Mouse (Mus musculus) adrenal gland, adult 8-10 months (tissue): Measurements from ENCODE around the gene Smc2. TPM values are rescaled to one million over a fixed set of nuclear protein-coding genes. Genes with fewer than 3 reads are reported as not detected.
"Not testable (repeated sequence)": the region's sequence is repeated elsewhere in the genome, so short reads cannot be mapped to it uniquely, and the experiment has no call there.

Experiments
- DNase-seq: peaks from one replicate; pipeline ENCODE4 v3.0.0; 2022
- total RNA-seq, 4 experiments: library from RNA; stranded (reverse); gene quantifications; 2 replicates each; pipeline ENCODE4 v1.2.4; 2022

The Smc2 gene
- total RNA-seq = 1 to 10 TPM; 6.3 to 9.0 (median 7.8) TPM

- peak; percentile 88 for DNase-seq
These were observed at the start of gene Smc2 for GRCm38 (mm10) chr4:52438886-52439664. Smc2 (plus strand) TSS chr4:52439243.

- DNase-seq = no peak
These were observed 27.5 kb upstream of the Smc2 start for GRCm38 (mm10) chr4:52411587-52411986.

- DNase-seq = no peak
These were observed 15.4 kb upstream of the Smc2 start for GRCm38 (mm10) chr4:52423653-52424052.

- no peak for DNase-seq
These were observed 9.5 kb upstream of the Smc2 start for GRCm38 (mm10) chr4:52429310-52430198.

- DNase-seq = not testable (repeated sequence)
These were observed 3.5 kb upstream of the Smc2 start for GRCm38 (mm10) chr4:52435551-52435950.

- DNase-seq = no peak
These were observed 615 bp upstream of the Smc2 start for GRCm38 (mm10) chr4:52438371-52438885.

GRCm38 (mm10) chr4:52459726-52460125 lies 20.7 kb downstream of the Smc2 start:
- DNase-seq = no peak

GRCm38 (mm10) chr4:52461321-52461720 lies 22.3 kb downstream of the Smc2 start:
- no peak for DNase-seq

GRCm38 (mm10) chr4:52473431-52473830 lies 34.4 kb downstream of the Smc2 start:
- DNase-seq = no peak

GRCm38 (mm10) chr4:52487486-52487885 lies 48.4 kb downstream of the Smc2 start:
- DNase-seq = no peak

- not testable (repeated sequence) for DNase-seq
These were observed 58.1 kb downstream of the Smc2 start, which contains the start of gene Vma21-ps for GRCm38 (mm10) chr4:52497144-52497543. Vma21-ps (minus strand) TSS chr4:52497244.

- no peak for DNase-seq
These were observed 78.5 kb downstream of the Smc2 start for GRCm38 (mm10) chr4:52517580-52517979.

GRCm38 (mm10) chr4:52519301-52519700 lies 80.3 kb downstream of the Smc2 start:
- DNase-seq = no peak

GRCm38 (mm10) chr4:52526464-52526863 lies 87.4 kb downstream of the Smc2 start:
- DNase-seq = no peak

- no peak for DNase-seq
These were observed 91.6 kb downstream of the Smc2 start for GRCm38 (mm10) chr4:52530636-52531035.

Other genes starting within 250 kb of the Smc2 start
- 1 to 10 TPM in 1 of 4 experiments, not detected in 3; 1.7 TPM for gene Vma21-ps, start 58.0 kb downstream of the Smc2 start, total RNA-seq
- gene Toporsl, start 157.0 kb downstream of the Smc2 start, total RNA-seq = not detected